Mouse (Mus musculus) retina, postnatal 7 days (tissue): ENCODE results near the gene Hist2h3c2.
"Not testable (repeated sequence)": the region's sequence is repeated elsewhere in the genome, so short reads cannot be mapped to it uniquely, and the experiment has no call there.

Experiments
- DNase-seq: peaks from one replicate; pipeline ENCODE4 v3.0.0-alpha.2; 2012; ENCODE audit warnings: low read depth, low spot score

Gene Hist2h3c2

DNA sequence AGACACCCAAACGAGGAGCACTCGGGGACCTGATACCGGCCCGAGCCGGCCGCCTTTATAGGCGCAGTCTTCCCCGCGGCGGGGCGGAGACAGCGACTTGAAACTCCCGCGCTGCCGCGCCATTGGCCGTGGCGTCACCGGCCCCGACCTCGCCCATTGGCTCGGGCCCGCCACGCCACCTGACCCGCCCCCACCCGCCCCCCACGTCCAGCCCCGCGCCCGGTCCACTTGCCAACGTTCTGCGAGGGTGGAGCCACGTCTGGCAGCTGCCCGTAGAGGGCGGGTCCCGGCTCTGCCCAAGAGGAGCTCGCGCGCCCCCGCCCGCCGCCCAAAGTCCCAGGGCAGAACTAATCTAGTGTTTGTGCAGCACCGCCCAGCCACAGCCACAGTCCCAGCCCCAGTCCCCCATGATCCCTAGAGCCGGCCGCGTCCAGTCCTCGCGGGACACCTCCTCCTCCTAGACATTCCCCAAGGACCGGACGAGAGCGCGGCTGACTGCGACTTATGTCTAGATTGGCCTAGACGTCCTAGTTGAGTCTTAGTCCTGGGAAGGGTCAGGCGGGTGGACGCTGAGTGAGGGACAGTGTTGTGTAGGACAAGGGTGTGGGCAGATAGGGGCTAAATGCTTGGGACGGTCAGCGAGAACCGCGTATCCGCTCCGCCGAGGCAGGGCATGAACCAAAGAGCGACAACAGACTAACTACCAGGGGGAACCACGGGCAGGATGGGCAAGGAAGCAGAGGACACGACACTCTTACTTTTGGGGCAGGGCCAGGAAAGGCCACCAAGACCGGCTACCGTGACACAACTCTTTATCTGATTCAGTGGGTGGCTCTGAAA, at the start of gene Hist2h3c2:
Gene Hist2h3c2 (minus strand): TSS at position 174 of the 840 bp plus-strand sequence.
- DNase-seq = not testable (repeated sequence)

DNA sequence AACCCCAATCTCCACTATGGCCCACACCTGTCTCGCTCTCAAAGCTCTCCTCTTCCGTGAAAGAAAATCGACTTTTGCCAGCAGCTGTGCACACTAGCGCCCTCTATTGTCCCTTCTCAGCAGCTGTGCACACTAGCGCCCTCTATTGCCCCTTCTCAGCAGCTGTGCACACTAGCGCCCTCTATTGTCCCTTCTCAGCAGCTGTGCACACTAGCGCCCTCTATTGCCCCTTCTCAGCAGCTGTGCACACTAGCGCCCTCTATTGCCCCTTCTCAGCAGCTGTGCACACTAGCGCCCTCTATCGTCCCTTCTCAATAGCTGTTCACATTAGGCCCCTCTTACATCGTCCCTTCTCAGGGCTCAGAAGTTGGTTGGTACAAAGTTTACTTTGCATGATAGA, 48.4 kb upstream of the Hist2h3c2 start:
- DNase-seq = not testable (repeated sequence)

DNA sequence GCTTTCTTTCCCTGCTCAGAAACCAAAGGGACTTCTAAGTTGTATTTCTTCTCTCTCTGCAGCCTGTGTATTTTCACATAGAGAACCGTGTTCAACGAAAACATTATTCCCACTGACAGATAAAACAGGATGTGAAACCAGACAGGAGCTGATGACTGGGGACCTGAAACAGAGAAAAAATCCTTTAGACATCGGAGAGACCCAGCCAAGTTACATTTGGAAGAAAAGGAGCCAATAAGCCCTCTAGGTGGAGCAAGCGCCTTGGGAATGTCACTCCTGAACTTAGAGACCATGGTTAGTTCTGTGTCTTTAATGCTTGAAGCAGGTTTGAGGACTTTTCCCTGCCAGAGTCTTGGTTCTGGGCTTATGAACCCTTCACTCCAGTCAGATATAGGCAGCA, 45.5 kb upstream of the Hist2h3c2 start:
- peak; percentile 16 for DNase-seq

DNA sequence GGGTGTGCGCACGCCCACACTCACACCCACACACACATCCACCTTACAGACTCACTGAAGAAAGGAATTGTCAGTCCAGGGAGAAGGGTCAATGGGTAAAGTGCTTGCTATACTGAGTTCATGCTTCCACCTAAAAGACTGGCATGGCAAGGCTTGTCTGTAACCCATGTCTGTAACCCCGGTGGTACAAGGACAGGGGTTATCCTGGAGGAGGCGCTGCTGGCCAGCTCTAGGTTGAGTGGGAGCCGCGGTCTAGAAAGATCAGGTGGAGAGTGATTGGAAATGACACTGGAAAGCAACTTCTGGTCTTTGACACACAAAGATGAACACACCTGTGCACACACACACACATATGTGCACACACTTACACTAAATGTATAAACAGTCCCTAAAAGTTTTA, 41.7 kb upstream of the Hist2h3c2 start:
- no peak for DNase-seq

DNA sequence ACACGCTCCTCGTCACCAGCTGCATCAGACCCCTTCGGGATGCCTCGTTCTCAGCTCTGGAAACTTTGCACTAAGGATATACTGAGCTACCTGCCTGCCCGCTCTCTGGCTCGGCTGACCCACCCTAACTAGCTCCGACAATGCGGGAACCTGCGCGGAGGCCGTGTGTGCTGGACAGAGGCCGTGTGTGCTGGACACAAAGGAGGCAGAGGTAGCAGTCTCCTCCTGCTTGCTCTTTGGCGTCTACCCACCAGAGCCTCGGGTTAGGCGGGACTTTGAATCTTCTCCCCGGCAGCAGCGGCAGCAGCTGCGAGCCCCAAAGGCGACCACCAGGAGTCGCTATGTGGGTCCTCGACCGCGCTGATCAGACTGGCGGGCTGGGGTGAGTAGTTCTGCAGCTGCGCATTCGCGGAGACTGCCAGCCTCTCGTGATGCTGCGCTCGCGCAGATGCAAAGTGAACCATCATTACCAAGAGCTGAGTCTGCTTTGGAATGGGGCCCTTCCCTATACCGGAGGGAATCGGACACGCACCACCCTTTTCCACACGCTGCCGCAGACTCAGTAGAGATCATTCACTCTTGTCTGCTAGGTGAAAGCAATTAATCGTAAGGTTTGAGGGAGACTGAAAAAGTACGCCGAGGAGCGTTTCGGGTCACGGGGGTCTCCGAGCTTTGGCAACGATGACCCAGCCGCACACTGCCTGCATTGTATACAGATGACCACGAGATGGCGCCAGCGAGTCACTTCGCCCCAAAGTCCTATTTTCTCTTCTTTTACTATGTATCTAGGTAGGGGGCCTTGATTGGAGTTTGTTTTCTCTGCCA, 39.1 kb upstream of the Hist2h3c2 start:
- DNase-seq = peak; percentile 79

DNA sequence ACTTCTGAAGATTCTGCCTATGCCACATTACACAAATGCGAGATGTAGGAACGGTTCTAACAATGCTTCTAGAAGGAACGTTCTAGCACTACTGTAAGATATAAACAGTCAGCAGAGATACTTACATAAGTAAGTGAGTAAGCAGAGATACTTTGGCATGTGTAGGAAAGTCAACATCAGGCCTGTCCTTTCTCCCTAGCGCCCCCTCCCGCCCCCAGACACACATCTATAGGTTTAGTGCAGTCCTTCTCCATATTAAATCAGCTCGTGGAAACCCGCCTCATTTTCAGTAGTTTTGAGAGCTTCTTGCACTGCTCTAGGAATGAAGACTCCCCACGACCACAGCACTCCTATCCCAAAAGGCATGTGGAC, 38.5 kb upstream of the Hist2h3c2 start:
- DNase-seq = no peak

DNA sequence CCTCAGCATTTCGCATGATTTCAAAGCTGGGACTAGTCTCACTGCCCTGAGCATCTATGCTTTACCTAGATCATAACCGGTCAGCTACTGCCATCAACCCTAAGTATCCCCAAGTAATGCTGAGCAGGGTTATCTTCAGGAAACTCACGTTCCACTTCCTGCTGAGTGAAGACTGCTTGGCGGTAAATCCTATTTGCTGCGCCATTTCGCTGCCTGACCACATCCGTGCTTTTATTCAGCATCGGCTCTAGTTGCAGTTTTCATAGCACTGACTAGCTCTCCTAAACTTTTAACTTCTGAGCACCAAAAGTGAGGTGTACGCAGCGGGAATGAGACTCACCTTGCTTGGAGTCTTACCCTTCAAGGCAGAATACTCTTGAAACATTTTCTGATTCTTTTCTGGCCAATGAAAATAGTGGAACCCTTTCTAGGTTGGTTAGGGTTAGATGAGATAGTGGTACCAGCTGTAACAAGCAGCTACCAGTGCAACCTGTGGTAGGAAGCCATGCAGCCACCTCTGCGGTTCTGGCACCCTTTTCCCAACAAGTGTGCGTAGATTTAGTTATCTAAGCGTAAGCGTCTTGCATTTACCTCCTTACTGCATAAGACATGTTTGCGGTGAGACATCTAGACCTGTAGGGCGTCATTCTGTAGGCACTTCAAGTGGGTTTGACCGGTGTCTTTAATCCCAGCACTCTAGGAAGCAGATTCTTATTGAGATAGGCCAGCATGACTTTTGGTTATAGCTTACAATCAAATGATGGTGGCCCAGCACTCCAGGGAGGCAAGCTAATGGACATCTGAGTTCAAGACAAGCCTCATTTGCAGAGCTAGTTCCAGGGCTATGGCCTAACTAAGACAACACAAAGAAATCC, 34.9 kb upstream of the Hist2h3c2 start:
- no peak for DNase-seq

DNA sequence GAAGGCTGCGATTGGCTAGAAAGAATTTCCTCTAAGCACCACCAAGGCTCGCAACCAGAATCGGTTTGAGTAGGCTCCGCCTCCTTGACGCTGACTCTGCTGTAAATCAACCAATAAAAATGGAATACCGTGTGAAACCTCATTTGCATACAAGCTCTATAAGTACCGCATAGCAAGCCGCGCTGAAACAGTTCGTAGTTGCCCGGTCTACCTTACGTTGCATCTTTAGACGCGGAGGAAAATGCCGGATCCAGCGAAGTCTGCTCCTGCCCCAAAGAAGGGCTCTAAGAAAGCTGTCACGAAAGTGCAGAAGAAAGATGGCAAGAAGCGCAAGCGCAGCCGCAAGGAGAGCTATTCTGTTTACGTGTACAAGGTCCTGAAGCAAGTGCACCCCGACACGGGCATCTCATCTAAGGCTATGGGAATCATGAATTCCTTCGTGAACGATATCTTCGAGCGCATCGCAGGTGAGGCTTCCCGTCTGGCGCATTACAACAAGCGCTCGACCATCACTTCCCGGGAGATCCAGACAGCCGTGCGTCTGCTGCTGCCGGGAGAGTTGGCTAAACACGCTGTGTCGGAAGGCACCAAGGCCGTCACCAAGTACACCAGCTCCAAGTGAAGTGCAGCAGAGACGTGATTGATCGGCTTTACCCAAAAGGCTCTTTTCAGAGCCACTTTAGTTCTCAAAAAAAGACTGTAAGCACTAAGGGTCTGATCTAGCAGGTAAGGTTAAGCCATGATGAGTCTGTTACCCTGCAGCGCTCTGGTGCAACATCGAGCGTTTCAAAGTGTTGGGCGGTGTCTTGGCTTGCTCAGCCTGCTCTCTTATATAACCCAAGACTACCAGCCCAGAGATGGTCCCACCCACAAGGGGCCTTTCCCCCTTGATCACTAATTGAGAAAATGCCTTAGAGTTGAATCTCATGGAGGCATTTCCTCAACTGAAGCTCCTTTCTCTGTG, 30.9 kb upstream of the Hist2h3c2 start, which contains the start of gene Hist2h2bb:
Gene Hist2h2bb (plus strand): TSS at position 242 of the 964 bp plus-strand sequence.
- peak; percentile 89 for DNase-seq

DNA sequence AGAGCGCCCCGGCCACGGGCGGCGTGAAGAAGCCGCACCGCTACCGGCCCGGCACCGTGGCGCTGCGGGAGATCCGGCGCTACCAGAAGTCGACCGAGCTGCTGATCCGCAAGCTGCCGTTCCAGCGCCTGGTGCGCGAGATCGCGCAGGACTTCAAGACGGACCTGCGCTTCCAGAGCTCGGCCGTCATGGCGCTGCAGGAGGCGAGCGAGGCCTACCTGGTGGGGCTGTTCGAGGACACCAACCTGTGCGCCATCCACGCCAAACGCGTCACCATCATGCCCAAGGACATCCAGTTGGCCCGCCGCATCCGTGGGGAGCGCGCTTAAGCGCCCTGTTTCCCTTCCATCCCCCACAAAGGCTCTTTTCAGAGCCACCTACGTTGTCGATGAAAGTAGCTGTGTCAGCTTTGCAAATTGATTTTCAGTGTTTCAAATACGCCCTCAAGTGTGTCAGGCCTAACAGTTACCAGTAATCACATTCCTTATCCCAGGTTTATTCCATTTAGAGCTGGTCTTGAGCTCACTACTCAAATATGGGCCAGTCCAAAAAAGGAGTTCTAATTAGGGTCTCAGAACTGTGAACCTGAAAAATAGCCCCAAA, 29.9 kb upstream of the Hist2h3c2 start:
- not testable (repeated sequence) for DNase-seq

DNA sequence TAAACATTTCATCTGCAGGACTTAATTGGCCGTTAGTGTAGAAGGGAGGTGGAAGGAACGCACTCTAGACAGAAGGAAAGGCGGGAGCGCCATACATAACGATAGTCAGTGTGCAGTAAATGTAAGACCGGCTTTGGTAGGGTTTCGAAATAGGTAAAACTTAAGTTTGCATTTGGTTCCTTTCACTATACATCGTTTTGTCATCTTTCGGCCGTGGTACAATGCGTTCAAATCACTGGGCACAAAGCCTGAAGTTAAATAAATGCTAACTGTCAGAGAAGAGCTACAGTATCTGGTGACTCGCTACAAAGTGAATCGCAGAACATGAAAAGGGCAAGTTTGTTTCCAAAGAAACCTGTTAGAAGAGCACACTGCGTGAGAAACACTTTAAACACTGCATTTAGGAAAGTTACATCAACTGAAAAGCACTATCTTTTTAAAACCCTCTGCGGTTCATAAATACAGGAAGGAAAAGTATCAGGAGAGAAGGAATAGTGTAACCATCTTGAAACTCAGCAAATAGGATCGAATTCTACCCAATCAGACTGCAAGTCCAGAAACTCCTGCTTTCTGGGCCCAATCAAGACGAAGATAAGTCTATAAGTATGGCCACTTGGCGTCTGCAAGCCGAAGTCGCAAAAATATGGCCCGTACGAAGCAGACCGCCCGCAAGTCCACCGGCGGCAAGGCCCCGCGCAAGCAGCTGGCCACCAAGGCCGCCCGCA, 29.3 kb upstream of the Hist2h3c2 start, which contains the start of gene Hist2h3b:
Gene Hist2h3b (plus strand): TSS at position 604 of the 725 bp plus-strand sequence.
- DNase-seq = peak; percentile 63

DNA sequence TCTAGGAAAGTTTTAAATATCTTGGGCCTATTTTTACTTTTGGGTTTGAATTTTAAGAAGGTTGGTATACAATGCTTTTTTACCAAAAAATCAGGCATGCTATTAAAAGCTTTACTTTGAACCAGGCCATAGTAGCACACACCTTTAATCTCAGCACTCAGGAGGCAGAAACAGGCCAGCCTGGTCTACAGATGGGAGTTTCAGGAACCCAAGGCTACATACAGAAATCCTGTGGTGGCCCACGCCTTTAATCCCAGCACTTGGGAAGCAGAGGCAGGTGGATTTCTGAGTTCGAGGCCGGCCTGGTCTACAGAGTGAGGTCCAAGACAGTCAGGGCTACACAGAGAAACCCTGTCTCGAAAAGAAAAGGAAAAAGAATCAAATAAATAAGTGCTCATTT, 28.6 kb upstream of the Hist2h3c2 start:
- DNase-seq = no peak

DNA sequence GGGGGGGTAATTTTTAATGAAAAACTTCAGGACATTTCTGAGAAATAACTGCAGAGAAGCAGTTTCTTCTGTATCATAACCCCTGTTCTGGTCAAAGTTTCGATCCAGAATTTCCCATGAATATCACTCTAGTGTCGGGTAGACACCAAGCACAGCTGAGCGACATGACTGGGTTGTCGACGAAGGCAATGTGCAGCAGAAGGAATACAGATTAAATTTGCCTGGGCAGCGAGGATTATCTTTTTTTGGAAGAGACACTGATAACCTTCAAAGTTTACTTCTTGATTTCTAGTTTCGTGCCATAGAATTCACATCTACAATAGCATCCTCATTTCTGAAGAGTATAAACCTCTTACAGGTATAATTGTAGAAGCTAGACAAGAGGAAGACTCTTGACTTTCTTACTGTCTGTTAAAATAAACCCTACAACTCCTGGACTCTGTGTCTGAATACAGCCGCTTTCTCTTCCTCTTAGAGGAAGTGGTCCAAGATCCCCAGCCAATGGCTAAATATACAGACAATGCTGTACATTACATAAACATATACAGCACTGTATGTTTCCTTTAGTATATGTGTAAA, 27.3 kb upstream of the Hist2h3c2 start:
- no peak for DNase-seq

DNA sequence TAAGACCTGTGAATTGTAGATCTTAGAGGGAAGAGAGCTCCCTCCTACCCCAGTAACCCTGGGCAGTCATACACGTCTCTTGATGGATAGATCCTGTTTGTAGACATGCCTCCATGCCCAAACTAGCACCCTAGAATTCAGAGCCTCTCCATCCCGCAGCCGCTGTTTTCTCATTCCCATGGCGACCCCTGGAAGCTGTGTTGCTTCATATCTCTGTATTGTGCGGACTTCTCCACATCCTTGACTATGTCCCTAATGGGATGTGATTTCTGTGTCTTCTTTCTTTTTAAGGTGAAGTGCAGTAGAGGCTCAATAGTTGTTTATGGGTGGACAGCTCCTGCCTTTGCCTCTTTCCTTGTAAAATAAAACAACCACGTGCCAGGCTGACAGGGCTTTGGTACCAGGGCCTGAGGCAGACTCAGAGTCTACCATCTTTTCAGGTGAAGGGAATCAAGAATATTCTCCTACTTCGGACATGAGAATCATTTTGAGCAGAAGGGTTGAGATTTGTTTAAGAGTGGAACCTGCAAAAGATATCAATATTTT, 25.6 kb upstream of the Hist2h3c2 start:
- DNase-seq = no peak

DNA sequence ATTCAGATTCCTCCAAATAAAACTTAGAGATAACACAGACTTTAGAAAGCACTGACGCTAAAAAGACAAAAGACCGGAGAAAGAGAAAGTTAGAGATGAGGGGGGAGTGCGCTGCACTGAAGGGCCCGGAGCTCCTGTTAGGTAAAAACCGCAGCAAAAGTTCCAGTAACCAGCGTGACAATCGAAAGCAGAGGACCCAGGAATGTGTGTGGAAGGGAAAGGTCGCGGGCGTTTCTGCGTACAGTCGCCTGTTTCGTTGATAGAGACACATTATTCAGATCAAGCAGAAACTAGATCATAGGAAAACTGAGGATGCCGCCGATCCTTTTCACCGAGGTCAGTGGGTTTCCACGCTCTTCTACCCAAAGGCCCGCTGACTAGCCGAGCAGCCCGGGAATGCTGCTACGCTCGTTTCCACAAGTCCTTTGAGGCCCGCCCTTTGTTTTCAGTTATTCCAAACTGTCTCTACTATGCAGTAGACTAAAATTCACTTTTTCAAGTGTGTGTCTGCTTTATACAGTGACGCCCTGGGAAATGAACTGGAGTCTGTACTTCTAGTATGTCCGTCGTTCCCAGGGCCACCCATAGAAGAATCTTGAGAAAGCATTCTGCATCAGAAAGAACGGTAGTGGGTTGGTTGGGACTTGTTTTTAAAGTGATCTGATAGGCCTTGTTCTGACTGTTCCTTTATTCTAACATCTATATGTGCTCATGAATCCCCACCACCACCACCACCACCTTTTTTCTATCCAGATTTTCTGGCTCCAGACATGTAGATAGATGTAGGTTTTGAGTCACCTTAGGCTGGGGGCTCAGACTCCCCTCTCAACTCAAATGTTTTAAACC, 24.9 kb upstream of the Hist2h3c2 start:
- no peak for DNase-seq

DNA sequence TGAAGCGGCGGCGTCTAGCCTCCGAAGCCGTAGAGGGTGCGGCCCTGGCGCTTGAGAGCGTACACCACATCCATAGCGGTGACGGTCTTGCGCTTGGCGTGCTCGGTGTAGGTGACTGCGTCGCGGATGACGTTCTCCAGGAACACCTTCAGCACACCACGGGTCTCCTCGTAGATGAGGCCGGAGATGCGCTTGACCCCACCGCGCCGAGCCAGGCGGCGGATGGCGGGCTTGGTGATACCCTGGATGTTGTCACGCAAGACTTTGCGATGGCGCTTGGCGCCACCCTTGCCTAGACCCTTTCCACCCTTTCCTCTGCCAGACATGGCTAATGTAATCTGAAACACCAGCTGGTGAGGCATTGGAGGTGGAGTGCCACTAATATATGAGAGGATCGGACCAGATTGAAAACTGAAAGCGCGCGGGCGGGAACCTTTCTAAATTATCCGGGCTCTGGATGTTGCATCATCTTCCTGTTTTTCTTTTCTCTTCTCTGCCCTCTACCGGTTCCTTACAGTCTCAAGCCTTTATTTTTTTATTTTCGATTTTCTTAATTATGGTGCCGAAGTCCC, 24.1 kb upstream of the Hist2h3c2 start, which contains the start of gene Hist2h4:
Gene Hist2h4 (minus strand): TSS at position 333 of the 572 bp plus-strand sequence.
- DNase-seq = peak; percentile 86

DNA sequence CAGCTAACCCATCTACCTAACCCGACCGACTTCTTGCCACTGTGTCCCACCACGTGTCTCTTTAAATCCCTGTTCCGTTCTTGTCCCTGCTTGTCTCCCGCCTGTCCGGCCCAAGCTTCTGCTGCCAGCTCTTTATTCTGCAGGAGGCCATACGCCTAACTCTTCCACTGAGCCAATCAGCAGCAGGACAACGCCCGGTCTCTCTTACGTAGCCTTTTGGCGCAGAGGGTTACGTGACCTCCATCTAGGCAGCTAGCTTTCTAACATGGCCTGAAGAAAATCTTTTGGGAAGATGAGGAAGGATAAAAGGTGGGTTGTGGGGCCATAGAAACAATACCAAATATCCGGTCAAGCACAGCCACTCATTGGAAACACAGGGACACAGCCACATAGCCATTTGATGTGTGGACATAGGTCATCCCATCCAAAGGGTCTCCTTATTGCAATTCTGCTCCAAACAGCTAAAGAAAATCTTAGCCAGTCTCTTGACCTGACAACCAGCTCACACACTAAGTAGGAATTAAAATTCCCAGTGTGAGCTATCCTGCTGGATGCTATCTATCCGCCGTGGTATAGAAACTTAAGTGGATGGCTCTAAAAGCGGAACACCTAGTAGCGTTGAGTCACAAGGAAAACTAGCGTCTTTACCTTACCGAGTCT, 23.4 kb upstream of the Hist2h3c2 start:
- peak; percentile 38 for DNase-seq

DNA sequence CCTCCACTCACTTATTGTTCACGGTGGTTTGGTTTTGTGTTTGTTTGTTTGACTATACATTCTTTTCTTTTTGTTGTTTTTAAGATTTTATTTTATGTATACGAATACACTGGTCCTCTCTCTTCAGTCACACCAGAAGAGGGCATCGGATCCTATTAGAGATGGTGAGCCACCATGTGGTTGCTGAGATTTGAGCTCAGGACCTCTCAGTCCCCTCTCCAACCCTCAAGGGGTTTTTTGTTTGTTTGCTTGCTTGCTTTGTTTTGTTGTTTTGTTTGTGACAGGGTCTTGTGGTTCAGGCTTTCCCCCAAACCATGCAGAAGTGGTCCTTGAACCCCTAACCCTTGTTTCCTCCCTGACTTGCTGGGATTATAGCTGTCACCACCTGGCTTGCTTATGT, 22.7 kb upstream of the Hist2h3c2 start:
- no peak for DNase-seq
